Mouse (Mus musculus): ENCODE data around the gene Aifm2.
A peak's percentile ranks its signal among the peaks of the same experiment; 100 is the strongest.

Gene Aifm2

DNA sequence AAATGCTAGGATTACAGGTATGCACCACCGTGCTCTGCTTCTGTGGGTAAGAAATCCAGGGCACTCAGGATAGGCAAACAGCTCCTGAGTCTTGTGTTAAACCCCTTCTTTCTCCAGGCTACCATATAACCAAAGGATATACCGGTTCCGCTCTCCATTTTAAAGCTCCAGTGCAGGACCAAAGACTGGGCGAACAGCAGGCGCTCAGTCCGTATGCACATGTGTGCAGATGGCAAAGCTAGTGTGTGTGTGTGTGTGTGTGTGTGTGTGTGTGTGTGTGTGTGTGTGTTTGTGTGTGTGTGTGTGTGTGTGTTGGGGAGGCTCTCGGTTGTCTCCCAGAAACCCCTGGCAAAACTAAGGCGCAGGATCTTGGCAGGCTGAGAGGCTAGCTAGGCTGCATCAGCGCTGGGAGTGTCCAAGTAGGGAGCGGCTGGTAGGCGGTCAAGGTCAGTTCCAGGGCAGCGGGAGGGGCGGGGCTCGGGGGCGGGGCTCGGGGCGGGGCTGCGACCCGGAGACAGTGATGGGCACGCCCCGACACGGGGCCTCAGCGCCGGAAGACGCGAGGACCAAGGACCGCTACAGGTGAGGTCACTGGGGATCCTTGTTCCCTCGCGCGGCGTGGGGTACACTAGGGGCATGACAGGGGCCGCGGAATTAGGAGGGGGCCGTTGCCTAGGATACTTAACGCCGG lies at the start of gene Aifm2:
Gene Aifm2 (plus strand): TSS at position 493 of the 691 bp plus-strand sequence.
- DNase-seq (ENCODE audit: low read depth in 1 of 2, low spot score in 2 of 2): peak in 1 of 2 experiments; percentile 23

GRCm38 (mm10) chr10:61665651-61666050 lies 49.4 kb upstream of the Aifm2 start:
- DNase-seq (ENCODE audit: low read depth in 1 of 2, low spot score in 2 of 2): no peak

DNA sequence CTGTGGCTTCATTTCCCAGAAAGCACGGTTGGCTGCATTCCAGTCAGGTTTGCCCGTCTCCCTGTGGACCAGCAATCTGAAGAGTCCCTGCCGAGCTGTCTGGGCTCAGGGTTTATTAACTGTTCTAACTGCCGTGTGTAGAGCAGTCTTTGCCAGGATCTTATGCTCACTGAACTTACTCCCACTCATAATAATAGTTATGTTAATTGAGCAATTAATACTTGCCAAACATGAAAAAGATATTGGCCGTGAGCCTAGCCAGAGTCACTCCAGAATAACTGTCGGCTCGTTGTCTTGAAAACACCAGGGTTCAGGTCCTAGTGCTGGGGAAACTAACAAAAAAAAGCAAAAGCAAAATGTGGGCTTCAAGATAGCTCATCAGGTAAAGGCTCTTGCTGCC lies 45.8 kb upstream of the Aifm2 start:
- no peak for DNase-seq (ENCODE audit: low read depth in 1 of 2, low spot score in 2 of 2)

DNA sequence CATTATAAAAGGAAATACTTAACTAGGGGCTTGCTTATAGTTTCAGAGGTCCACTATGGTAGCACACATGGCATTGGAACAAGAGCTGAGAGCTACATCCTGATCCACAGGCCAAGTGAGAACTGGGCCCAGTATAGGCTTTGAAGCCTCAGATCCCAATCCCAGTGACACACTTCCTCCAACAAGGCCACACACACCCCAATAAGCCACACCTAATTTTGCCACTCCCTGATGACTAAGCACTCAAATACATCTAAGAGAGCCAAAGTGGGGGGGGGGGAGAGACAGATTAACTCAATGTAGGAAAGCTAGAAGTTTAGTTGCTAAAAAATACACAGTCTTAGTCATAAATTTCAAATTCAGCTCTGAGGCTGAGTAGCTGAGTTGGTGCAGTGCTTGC lies 45.2 kb upstream of the Aifm2 start:
- DNase-seq (ENCODE audit: low read depth in 1 of 2, low spot score in 2 of 2): no peak

GRCm38 (mm10) chr10:61670758-61671157 lies 44.3 kb upstream of the Aifm2 start:
- DNase-seq (ENCODE audit: low read depth in 1 of 2, low spot score in 2 of 2): no peak

- DNase-seq (ENCODE audit: low read depth in 1 of 2, low spot score in 2 of 2): no peak
These were observed 39.1 kb upstream of the Aifm2 start for GRCm38 (mm10) chr10:61675935-61676334.

DNA sequence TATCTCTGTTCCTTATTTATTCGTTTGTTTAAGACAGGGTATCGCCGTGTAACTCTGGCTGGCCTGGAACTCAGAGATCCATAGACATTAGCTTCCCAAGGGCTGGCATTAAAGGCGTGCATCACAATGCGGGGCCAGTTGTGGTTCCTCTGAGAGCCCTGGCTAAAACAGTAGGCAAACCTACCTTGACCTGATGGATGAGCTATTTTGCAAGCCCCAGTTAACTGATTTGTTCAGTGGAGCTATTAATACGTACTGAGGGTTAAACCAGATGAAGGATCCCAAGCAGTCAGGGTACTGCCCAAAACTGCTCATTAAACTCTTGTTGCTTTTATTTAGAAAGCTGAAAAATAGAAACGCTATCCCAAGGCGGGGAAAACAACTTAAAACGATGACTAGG lies 35.5 kb upstream of the Aifm2 start:
- no peak for DNase-seq (ENCODE audit: low read depth in 1 of 2, low spot score in 2 of 2)

GRCm38 (mm10) chr10:61680015-61680913 lies 34.8 kb upstream of the Aifm2 start, which contains the start of gene Sar1a:
TSS of gene Sar1a (plus strand) at chr10:61680299.
- peak; percentile 94 to 99 for DNase-seq (ENCODE audit: low read depth in 1 of 2, low spot score in 2 of 2)

GRCm38 (mm10) chr10:61689405-61689804 lies 25.7 kb upstream of the Aifm2 start:
- DNase-seq (ENCODE audit: low read depth in 1 of 2, low spot score in 2 of 2): no peak

GRCm38 (mm10) chr10:61693563-61693962 lies 21.5 kb upstream of the Aifm2 start:
- no peak for DNase-seq (ENCODE audit: low read depth in 1 of 2, low spot score in 2 of 2)

GRCm38 (mm10) chr10:61694870-61695670 lies 20.0 kb upstream of the Aifm2 start, which contains the start of gene Tysnd1:
TSS of gene Tysnd1 (plus strand) at chr10:61695514.
- DNase-seq (ENCODE audit: low read depth in 1 of 2, low spot score in 2 of 2): peak; percentile 79 to 85

DNA sequence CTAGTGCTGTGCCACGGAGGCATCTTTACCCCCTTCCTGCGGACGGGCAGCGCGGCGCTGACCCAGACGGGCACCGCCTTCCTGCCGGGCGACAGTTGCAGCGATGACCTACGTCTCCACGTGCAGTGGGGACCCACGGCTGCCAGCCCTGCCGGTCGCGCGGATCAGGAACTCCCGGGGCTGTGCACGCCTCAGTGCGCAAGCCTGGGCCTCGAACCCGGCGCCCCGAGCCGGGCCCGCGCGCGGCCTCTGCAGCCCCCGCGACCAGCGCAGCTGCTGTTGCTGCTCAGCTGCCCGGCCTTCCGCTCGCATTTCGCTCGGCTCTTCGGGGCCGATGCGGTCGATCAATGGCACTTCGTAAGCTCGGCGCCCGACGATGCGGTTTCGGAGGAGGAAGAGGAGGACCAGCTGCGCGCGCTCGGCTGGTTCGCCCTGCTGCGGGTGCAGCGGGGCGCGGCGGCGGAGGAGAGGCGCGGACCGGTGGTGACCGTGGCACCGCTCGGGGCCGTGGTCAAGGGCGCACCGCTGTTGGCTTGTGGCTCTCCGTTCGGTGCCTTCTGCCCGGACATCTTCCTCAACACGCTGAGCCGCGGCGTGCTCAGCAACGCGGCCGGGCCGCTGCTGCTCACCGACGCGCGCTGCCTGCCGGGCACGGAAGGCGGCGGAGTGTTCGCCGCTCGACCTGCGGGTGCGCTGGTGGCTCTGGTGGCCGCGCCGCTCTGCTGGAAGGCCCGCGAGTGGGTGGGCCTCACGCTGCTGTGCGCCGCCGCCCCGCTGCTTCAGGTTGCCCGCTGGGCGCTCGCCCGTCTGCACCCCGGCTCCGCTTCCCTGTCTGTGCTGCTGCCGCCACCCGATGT lies 19.1 kb upstream of the Aifm2 start:
- no peak for DNase-seq (ENCODE audit: low read depth in 1 of 2, low spot score in 2 of 2)

- no peak for DNase-seq (ENCODE audit: low read depth in 1 of 2, low spot score in 2 of 2)
These were observed 18.6 kb upstream of the Aifm2 start for GRCm38 (mm10) chr10:61696560-61696823.

- no peak for DNase-seq (ENCODE audit: low read depth in 1 of 2, low spot score in 2 of 2)
These were observed 18.0 kb upstream of the Aifm2 start for GRCm38 (mm10) chr10:61697028-61697427.

GRCm38 (mm10) chr10:61704663-61705062 lies 10.4 kb upstream of the Aifm2 start:
- DNase-seq (ENCODE audit: low read depth in 1 of 2, low spot score in 2 of 2): no peak

DNA sequence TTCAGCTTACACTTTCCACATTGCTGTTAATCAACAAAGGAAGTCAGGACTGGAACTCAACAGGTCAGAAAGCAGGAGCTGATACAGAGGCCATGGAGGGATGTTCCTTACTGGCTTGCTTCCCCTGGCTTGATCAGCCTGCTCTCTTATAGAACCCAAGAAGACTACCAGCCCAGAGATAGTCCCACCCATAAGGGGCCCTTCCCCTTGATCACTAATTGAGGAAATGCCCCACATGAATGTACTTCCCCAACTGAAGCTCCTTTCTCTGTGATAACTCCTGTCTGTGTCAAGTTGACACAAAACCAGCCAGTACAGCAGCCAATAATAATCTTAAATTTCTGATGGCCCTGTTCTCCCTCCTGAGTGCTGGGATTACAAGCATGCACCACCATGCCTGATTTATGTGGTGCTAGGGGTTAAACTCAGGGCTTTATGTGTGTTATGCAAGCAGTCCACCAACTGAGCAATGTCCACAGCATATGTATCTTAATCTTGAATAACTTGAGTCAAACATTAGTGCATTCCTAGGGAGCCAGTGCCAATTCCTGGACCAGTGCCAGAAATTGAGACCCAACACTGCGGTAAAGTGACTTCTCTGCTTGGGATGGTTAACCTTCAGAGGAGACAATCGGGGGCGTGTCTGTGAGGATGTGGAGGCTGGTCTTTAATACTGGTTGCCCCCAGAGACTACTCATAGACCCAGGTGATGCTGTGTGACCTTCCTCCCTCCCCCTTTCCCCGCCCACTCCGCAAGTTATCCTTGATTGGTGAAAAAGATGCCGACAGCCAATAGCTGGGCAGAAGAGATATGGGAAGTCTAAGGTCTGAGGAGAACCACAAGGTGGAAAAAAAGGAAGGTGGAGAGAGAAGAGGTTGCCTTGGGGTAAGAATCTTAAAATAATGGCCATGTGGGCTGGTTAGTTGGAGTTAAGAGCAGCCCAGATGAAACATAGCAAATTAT lies 8.4 kb upstream of the Aifm2 start:
- peak in 1 of 2 experiments; percentile 27 for DNase-seq (ENCODE audit: low read depth in 1 of 2, low spot score in 2 of 2)

DNA sequence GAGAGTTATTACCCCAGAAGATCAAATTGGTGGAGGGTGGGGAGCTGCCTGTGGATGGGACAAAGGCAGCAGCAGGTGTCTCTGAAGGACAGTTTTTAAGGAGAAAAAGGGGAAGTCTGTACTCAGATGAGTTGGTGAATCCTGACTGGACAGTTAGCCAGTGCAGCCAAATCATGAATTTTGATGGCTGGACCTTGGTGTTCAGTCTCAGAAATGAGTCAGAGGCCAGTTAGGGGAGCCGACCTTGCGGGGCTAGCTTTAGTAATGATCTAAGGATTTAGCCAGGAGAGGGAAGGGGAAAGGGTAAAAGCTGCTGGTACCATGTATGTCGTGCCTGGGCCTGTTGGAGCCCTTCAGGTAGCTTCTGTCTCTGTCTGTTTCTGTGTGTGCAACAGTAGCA lies 1.5 kb upstream of the Aifm2 start:
- no peak for DNase-seq (ENCODE audit: low read depth in 1 of 2, low spot score in 2 of 2)

DNA sequence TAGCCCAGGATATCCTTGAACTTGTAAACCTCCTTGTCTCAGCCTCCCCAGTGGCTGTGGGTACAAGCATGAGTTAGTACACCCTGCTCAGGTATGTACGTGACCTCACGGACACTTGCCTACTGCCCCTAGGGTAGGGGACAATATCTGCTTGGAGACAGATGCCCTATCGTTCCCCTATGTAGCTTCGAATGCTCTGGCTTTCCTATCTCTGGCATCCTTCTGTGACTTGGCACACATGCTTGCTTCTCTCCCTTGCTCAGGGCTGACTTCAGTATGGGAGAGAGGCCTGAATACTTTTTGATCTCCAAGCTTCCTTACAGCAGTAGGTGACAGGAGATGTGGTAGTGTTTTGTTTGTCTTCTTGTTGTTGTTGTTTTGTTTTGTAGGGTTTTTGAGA lies 917 bp upstream of the Aifm2 start:
- DNase-seq (ENCODE audit: low read depth in 1 of 2, low spot score in 2 of 2): no peak

- no peak for DNase-seq (ENCODE audit: low read depth in 1 of 2, low spot score in 2 of 2)
These were observed 387 bp downstream of the Aifm2 start for GRCm38 (mm10) chr10:61715462-61715837.
